Mouse (Mus musculus) inflammation-experienced regulatory T-cells, adult 16 weeks (primary cell): ENCODE data around the gene Polk. TPM values are rescaled to one million over a fixed set of nuclear protein-coding genes. Genes with fewer than 3 reads are reported as not detected.

Source experiments
- polyA plus RNA-seq: library from polyadenylated mRNA; unstranded; fragments of 100-300 nt; shearing (Covaris generic); gene quantifications from one replicate; pipeline ENCODE4 v1.2.1, GENCODE M21; 2017

The Polk gene
- 22.6 TPM for polyA plus RNA-seq

GRCm38 (mm10) chr13:96542081-96542889 lies at the start of gene Polk, which contains the start of gene Col4a3bp:
Polk (minus strand) TSS chr13:96542579.
Col4a3bp (plus strand) TSS chr13:96542618.

GRCm38 (mm10) chr13:96490433-96490832 lies 51.9 kb downstream of the Polk start, which contains the start of gene Gm17622:
Gm17622 (plus strand) TSS chr13:96490733.

GRCm38 (mm10) chr13:96470957-96471356 lies 71.4 kb downstream of the Polk start, which contains the start of gene Ankdd1b:
Ankdd1b (minus strand) TSS chr13:96471198.

Other genes with a start within 250 kb of the Polk start
- 26.0 TPM for gene Poc5, start 154.3 kb downstream of the Polk start, polyA plus RNA-seq
- gene Ankdd1b, start 71.4 kb downstream of the Polk start, polyA plus RNA-seq = not detected
- not detected for gene Gm17622, start 51.8 kb downstream of the Polk start, polyA plus RNA-seq
- gene Col4a3bp, start within 50 bp of the Polk start, polyA plus RNA-seq = 15.1 TPM
- 80.4 TPM for gene Hmgcr, start 128.4 kb upstream of the Polk start, polyA plus RNA-seq
- gene Ankrd31, start 205.7 kb upstream of the Polk start, polyA plus RNA-seq = not detected